Mouse (Mus musculus) 416B (cell line): Measurements from ENCODE around the gene Afmid.
"Not testable (repeated sequence)": the region's sequence is repeated elsewhere in the genome, so short reads cannot be mapped to it uniquely, and the experiment has no call there.

ENCODE experiments used
- DNase-seq: peaks from one replicate; pipeline ENCODE4 v3.0.0; 2011; ENCODE audit warnings: low read depth

The Afmid gene

DNA sequence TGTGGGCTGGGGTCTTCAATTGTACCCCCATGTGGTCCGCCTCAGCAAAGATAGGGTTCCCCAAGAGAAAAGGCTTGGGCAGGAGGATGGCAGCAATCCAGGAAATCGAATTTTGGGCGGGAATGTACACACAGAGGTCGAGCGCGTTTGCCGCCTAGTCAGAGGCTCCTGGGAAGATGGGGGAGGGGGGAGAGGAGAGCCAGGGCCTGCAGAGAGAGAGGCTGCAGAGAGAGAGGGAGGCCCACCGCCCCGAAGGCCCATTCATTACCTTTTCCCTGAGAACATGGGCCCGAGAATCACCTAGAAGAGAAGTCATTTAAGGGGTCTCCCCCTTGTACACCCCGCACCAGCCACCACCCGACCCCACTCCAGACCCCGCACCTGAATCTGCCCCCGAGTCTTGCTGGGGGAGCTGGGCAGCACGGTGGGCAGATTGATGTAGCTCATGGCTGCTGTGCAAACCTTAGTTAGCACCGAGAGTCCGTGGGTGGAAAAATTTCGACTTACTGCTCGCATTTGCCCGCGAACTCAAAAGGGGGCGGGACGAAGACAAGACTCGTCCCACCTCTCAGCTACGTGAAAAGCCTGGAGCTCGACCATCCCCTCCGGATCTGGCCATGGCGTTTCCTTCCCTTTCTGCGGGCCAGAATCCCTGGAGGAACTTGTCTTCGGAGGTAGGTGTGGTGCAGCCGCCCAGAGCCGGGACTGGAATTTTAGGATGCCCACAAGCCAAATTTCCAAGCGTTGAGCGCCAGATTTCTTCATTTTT is at the start of gene Afmid, which contains the start of gene Tk1:
Gene Afmid (plus strand): TSS at position 592 of the 769 bp plus-strand sequence.
Gene Tk1 (minus strand): TSS at position 760 of the 769 bp plus-strand sequence.
- peak; percentile 91 for DNase-seq

DNA sequence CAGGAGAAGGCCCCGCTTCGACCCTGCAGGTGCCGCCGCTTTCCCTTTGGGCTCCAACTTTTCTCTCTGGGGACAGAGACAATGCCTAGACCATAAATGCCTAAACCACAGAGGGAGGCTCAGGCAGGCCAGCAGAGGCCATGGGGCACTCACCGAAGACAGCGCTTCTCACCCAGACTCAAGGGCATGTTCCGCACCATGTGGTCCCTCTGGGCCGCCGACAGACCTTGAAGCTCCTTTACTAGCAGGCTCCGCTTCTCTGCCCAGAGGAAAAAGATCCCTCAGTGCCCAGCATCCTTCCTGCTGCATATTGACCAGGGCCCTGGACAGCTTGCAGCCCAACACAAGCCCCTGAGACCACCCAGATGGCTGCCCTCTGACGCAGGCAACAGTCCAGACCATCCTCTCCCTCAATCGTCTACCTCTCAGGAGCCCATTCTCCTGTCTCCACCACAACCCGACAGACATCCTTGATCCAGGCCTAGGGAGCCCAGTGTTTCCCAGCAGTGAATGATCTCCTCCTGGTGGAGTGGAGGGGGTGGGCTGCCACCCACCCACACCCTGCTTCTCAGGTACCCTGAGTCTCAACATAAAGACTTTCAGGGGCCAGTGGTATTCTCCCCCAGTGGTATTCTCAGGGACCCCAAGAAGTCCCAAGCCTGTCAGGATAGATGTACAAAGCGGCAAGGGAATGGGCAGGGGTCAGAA is 49.5 kb upstream of the Afmid start:
- no peak for DNase-seq

DNA sequence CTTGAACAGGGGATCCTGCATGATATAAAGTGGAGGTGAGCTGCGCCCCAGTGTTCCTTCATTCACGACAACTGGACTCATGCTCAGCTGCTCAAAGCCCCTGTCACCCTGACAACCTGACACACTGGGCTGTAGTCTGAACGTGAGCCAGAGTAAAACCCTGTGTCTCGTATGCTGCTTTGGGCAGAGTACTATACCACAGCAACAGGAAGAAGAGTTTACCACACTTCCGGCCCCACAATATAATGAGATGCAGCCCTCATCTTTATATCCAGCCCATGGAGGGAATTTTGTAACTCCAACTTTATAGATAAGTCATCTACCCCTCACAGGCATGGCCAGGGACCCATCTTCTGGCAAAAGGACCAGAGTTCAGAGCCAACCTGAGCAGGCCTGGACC is 48.6 kb upstream of the Afmid start:
- DNase-seq, result peak; percentile 73

DNA sequence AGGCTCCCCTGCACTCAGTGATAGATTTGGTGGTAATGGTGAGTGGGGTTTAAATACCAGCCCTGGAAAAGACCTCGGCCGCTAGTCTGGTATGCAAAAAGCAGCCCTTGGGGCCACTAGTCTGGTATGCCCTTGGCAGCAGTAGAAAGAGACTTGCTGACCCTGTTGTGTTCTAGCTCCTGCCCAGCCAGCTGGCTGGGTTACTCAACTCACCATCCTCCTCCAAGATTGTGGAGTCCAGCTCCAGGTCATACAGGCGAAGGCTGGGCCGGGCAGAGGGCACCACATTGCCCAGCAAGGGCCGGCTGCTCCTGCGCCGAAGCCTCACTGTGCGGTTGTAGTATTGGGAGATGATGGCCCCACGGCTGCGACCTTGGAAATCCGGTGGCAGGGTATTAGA is 47.7 kb upstream of the Afmid start:
- DNase-seq, result no peak

DNA sequence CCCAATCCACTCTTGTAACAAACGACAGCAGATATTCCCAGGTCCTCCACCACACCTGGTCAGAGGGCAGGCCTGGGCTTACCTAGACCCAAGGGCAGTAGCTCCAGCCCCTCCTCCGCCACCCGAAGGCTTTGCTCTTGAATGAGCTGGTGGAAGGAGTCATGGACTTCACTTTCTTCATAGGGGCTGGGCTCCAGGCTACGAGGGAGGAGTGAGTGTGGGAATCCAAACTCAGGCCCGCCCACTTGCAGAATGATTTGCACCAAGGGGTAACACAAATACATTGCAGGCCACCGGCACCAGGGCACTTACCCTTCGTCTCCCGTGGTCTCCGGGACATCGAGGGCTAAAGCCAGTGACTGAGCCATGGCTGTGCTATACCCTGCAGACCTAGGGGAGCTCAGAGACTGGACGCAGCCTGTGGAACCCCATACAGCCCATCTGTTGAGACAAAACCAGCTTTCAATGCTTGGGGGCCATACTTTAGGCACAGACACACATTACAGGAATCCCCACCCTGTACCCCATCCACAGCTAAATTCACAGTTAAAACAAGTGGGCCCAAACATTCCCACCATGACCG is 46.8 kb upstream of the Afmid start:
- DNase-seq, result peak; percentile 74

DNA sequence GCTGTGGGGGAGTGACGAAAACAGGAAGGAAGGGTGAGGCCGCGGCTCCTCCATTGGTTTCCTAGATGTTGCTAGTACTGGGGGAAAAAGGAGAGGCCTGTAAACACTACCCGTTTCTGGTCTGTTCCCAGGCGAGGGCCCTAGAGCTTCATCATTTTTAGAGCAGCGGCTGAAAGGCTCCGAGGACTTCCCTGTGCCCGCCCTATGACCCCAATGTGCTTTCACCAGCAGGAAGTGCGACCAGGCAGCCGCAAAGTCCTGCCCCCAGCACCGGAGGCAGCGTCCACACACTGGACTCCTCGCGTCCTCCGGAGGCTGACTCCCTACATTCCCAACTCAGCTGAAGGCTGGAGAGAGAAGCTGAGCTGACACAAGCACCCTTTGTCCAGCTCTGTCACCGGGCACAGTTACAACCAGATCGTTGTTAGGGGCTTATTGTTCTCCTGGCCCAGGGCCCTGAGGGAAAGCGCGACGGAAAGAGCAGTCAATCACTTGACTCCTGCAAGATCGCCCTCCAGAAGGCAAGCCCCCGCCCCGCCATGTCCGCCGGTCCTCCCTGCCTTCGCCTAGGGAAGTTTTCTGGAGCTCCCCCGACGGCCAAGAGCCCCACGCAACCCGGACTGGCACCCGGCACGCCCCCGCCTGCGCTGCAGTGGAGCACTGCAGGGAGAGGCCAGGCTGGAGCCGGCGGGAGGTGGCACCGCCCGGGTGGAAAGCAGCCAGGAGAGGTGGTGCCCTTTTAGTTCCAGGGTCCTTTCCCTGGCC is 46.1 kb upstream of the Afmid start:
- DNase-seq, result peak; percentile 86

DNA sequence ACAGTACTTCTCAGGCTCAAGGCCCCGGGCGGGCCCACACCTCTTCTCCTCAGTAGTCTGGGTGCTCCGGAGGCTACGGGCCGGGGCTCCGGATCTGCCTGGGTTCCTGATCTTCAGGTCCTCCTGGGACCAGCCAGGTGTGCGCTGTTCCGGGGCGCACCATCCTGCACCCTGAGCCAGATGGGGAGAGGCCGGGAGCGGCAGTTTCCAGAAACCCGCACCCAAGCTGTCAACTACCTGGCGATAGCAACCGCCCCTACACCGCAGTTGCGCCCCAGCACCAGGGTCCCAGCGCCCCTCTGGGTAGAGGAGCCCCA is 45.6 kb upstream of the Afmid start:
- DNase-seq, result no peak

DNA sequence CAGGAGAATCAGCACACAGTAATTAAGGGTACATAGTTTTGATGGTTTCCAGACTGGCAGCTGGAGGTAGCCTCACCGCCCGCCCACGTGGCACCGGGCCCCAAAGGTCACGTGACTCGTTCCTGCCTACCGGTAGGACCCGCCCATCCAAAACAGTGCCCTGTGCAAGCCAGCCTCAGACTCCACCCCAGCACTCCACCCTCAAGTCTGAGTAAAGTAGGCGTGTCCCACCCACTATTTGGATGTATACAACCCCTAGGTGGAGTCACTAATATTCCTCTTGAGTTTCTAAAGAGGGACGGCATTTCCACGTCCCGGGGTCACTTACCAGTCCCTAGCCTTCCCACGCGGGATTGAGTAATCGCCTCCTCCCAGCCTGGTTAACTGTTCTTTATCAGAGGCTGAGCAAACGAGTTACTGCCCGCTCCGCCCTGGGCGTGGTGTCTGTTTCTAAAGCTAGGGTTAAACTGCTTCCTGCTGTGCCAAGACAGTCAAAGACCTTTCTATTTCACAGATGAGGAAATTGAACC is 45.1 kb upstream of the Afmid start:
- DNase-seq, result peak; percentile 99

DNA sequence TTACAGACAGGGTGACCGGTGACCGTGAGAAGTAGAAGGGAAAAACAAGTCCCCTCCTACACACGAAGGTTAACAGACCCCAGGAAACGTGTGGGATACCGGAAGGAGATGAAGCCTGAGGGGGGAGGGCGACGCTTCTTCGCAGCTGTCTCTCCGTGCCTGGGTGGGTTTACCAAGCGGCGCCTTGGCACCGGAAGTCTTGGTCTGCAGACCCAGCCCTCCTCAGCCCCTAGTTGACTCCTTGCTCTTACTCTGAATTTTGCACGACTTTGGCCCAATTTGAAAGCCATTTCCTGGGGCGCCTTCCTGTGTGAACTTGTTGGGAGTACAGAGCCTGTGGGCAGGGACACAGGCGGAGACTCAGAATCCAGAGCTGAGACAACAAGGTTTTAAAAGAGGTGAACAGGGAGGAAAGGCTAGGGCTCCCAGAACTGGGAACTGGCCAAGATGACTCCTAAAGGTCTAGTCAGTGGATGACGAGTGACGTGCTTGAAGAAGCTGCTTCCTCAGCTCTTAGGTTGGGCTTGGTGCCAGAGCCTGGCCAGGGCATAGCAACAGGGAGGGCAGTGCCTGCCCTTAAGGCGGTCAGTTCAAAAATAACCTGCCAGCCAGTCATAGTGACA is 44.4 kb upstream of the Afmid start:
- peak; percentile 92 for DNase-seq

DNA sequence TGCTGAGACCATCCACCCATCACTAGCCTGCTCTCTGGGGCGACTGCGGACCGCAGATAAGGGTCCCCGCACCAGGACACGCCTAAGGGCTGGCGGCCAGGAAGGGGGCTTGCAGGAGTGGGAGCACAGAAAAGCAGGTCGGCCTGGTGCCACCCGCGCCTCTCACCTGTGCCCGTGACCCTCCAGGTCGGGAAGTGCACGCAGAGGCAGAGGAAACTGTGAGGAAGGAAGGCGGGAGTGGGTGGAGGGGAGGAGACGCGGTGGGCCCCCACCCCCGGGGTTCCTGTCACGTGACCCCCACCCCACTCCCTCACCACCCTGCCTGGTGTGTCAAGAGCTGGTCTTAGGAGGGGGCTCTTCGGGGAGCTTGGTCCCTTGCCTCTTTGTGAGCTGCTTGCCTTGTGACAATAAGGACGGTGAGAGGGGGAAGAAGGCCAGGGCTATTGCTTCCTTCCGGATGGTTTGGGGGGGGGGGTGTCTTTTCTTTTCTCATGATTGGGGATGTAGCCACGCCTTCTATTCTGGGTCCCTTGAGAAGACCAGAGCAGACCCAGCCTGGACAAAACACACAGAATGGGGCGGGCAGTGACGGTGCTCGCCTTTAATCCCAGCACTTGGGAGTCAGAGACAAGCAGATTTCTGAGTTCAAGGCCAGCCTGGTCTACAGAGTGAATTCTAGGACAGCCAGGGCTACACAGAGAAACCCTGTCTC is 43.6 kb upstream of the Afmid start, which contains the start of the genes Tmc8 and Tmc6:
Gene Tmc8 (plus strand): TSS at position 84 of the 712 bp plus-strand sequence.
Gene Tmc6 (minus strand): TSS at position 206 of the 712 bp plus-strand sequence.
- DNase-seq, result peak; percentile 68

DNA sequence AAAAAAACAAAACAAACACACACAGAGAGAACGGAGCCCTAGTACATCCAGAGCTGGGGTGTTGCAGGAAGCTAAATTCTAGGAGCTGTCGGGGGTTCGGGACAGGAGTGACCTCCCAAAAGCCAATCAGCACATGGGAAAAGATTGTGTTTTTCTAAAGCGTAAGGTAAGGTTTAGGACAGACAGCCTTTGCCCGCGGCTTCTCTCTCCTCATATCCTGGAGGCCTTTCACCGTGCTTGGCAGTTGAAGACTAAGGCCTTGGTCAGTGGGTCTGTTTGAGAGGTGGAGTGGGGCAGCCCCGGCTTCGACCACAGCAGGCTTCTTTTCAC is 43.1 kb upstream of the Afmid start:
- DNase-seq, result no peak

DNA sequence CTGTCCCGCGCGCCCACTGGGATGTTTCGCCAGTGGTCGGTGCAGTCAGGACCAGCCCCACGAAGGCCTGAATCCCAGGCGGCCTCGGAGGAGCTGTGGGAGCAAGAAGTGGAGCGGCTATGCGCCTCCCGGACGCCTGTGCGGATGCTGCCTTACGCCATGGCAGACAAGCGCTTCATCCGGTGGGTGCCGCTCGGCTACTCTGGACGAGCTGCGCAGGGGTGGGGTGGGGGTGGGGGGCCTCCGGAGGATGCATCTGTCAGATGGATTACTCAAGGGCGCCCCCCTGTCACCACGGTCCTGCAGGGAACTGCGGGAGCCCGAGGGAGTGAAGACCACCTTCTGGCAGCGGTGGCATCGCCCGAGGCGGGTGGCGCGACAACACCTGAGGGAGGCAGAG is 42.6 kb upstream of the Afmid start:
- DNase-seq, result no peak

DNA sequence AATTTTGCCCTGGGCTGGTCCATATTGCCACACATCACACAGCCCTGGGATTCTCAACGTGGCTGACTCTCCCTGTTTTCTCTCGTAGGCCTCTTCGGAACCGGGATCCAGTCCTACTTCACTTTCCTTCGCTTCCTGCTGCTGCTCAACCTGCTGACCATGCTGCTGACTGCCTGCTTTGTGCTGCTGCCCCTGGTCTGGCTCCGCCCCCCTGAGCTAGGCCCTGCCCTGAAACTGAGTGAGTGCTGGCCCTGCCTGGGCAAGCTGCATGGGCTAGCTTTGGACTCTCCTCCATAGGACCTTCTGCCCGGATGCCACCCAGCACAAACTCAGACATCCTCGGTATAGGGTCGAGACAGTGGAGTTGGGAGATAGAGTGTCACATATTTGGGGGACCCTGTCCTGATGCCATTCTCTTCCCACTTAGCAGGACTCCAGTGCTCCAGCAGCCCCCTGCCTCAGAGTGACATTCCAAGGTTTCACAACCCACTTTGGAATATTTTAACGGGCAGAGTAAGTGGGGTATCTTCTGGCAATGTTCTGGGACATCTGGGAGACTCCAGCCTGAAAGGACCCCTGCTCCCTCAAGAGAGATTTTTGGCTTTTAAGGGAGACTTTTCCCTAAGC is 41.9 kb upstream of the Afmid start:
- DNase-seq, result no peak

DNA sequence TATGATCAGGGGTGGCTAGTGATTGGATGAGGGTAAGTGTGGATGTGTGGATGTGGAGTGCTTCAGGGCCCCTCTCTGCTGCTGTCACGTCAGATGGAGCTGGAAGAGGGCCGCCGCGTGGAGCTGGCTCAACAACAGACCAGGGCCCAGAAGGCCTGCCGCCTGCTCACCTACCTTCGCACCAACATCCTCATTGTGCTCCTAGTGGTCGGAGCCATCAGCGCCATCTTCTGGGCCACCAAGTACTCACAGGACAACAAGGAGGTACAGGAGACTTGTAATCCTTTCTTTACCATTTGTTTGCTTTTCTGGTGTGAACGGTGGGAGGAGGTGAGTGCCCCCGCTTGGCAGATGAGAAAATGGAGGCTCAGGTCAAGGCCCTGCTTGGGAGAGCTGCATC is 39.4 kb upstream of the Afmid start:
- peak; percentile 86 for DNase-seq

DNA sequence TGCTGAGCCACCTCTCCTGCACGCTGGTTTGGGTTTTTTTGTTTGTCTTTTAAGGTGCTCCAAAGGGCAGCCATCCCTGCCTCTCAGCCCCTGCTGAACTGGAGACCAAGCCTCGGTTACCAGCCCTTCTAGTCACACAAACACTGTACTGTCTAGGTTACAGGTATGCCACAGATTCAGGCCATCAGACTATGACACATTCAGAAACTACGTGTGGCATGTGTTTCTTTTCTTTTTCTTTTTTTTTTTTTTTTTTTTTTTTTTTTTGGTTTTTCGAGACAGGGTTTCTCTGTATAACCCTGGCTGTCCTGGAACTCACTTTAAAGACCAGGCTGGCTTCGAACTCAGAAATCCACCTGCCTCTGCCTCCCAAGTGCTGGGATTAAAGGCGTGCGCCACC is 37.2 kb upstream of the Afmid start:
- not testable (repeated sequence) for DNase-seq

DNA sequence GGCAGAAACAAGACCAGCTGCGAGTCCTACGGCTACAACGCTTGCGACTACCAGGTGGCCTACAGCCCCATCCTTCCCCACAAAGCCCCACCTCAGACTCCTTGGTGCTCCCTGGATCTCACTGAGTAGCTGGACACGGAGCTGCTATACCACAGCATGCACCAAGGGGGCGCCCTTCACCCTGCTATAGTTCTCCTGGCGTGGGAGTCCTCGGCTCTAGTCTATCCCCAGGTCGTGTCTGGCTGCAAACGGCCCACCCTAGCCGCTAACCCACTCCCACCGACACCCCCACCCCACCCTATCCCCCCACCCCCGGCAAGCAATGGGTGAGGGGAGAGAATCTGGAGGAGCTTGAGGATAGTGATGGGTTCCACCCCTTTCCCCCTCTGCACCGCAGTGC is 35.4 kb upstream of the Afmid start:
- DNase-seq, result peak; percentile 67

DNA sequence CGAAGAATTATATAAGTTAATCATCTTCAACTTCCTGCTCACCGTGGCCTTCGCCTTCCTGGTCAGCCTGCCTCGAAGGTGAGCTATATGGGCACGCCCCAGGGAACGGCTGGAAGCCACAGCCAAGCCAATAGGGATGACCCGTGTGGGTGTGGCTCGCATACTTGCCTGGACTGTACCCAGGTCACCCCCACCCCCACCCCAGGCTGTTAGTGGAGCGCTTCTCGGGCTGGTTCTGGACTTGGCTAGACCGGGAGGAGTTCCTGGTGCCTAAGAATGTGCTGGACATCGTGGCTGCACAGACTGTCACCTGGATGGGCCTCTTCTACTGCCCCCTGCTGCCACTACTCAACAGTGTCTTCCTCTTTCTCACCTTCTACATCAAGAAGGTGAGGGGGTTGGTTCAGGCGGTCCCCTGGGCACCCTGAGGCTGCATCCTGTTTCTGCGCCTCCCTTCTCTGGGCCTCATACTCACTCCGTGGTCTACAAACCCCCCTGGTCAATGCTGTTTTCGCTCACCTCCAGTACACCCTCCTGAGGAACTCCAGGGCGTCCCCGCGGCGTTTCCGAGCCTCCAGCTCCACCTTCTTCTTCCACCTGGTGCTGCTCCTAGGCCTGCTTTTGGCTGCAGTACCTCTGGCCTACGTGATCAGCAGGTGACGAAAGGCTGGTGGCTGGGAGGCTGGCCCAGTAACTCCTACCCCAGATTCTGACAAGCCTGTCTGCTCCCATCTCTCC is 34.9 kb upstream of the Afmid start:
- peak; percentile 53 for DNase-seq

DNA sequence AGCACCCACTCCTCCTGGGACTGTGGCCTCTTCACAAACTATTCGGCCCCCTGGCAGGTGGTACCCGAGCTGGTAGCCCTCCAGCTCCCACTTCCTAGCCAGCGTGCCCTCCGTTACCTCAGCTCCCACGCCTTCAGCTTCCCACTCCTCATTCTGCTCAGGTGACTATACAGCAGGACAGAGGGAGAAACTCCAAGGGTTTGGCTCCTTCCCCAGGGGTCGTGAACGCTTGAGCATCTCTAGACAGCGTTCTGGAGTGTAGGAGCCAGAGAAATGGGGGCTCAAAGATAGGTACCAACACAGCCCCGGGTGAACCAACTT is 34.3 kb upstream of the Afmid start:
- DNase-seq, result no peak

DNA sequence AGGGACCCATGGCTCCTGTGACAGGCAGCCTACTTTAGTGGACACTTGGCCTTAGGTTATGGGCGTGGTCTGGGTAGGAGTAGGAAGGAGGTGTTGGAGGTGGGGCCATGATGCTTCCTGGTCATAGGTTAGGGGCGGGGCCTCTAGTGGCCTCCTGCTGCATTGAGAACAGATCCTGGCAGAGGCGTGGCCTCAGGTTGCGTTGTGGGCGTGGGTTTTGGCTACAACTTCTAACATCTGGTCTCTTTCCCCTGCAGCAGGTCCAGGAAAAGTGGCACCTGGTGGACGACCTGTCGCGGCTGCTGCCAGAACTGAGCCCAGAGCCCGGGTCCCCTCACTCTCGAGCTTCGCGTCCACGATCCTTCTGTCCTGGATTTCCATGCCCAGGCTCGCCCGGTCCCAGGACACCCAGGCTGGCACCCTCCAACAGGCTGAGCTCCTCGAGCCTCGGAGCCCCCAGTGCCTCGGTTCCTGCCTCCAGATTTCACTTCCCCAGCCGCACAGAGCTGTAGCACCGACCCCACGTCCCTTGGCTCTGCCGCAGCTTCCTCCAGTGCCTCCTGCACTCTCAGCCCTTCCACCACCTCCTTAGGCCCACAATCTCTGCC is 33.3 kb upstream of the Afmid start:
- peak; percentile 89 for DNase-seq
